Mouse (Mus musculus): ENCODE data around the gene Cacnb4. TPM values are rescaled to one million over a fixed set of nuclear protein-coding genes. Genes with fewer than 3 reads are reported as not detected.
A peak's percentile ranks its signal among the peaks of the same experiment; 100 is the strongest.

Gene Cacnb4
- total and polyA plus RNA-seq, 2 experiments from 2014 or later, result 13.3 to 13.7 TPM

DNA sequence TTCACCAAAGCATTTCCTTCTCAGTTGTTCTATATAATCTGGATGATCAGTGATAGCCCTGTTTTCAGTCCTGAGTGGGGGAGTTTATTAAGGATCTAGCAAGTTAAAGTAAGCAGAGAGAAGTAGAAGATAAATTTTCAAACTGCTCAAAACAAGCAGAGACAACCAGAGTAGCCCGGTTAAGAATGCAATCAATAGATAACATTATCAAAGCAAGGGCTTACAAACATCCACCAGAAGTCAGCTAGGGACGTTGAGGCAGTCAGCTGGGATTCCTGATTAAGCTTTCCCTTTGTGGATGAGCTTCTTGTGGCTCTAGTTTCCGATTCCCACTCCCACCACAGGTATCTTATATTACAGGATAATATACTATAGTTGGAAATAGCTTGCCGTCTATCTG lies 91.2 kb downstream of the Cacnb4 start:
- Histone ChIP-seq H3K9ac (no peak overlapping the region), H3K4me3 (ENCODE audit: low read depth, low read length) (no peak overlapping the region), H3K27ac (ENCODE audit: low read depth, low read length) (no peak overlapping the region), H3K4me2 (ENCODE audit: low read depth) (no peak overlapping the region), H3K27me3 (ENCODE audit: insufficient read depth, low read length) (no peaks in the 10 kb centered on the region), H3K4me1 (ENCODE audit: insufficient read depth) (peaks cover 3% of the 10 kb centered on the region; the same call in 1 of the 2 replicates), H3K36me3 (ENCODE audit: insufficient read depth) (no peaks in the 10 kb centered on the region), H3K9me3 (ENCODE audit: low read length) (no peaks in the 10 kb centered on the region)
- WGBS, result 89% methylated on average over 4 of the region's 4 CpGs
- ATAC-seq (no peak), DNase-seq (no peak)
- TF ChIP-seq CTCF (IDR thresholded peaks at IDR 0.05; ENCODE audit: low read depth), result no peak

DNA sequence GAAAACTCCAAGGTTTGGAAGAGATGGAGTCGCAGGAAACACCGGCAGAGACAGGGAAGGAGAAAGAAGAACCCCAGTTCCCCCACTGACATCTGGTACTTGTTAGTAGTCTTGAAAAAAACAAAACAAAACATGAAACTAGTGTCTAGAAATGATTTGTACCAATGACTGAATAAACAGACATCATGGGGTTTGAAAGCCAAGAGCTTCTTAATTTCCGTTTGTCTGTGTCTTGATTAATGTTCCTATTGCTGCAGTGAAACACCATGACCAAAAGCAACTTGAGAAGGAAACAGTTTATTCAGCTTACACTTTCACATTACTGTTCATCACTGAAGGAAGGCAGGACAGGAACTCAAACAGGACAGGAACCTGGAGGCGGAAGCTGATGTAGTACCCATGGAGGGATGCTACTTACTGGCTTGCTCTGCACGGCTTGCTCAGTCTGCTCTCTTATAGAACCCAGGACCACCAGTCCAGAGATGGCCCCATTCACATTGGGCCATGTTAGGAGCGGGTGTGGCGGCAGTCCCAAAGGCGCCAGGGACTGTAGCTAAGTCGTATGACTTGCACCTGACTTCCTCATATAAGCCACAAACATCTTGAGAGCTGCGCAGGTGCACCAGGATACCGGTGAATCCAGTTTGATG lies 95.4 kb downstream of the Cacnb4 start:
- no peaks in the 10 kb centered on the region for H3K9me3 ChIP-seq (ENCODE audit: low read length)
- WGBS, result 93% methylated on average over 10 of the region's 11 CpGs
- ATAC-seq, result no peak
- H3K27me3 ChIP-seq (ENCODE audit: insufficient read depth, low read length), result no peaks in the 10 kb centered on the region
- no peak overlapping the region for H3K4me2 ChIP-seq (ENCODE audit: low read depth)
- H3K4me1 ChIP-seq (ENCODE audit: insufficient read depth), result no peaks in the 10 kb centered on the region
- no peaks in the 10 kb centered on the region for H3K36me3 ChIP-seq (ENCODE audit: insufficient read depth)
- no peak overlapping the region for H3K9ac ChIP-seq
- no peak overlapping the region for H3K27ac ChIP-seq (ENCODE audit: low read depth, low read length)
- TF ChIP-seq CTCF (IDR thresholded peaks at IDR 0.05; ENCODE audit: low read depth), result no peak
- DNase-seq, result no peak
- H3K4me3 ChIP-seq (ENCODE audit: low read depth, low read length), result no peak overlapping the region

DNA sequence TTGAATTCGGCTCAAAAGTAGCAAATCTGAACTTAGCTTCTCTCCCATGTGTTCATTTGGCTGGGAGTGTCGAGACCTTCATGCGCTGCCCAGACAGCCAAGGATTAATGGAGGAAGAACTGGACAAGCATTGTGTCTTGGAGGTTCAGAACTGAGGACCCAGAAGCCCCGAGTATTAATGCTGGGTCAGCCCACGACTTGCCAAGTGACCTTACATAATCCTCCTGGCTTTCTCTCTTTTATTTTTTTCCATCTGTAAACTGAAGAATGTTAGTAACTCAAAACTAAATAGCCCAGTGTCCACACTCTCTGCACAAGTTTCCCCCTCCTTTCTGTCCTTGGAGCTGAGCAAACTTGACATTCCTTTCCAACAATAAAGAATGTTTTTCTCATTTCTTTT lies 95.9 kb downstream of the Cacnb4 start:
- no peak for TF ChIP-seq CTCF (IDR thresholded peaks at IDR 0.05; ENCODE audit: low read depth)
- Histone ChIP-seq H3K4me3 (ENCODE audit: low read depth, low read length) (no peak overlapping the region), H3K9ac (no peak overlapping the region), H3K4me1 (ENCODE audit: insufficient read depth) (no peaks in the 10 kb centered on the region), H3K36me3 (ENCODE audit: insufficient read depth) (no peaks in the 10 kb centered on the region), H3K9me3 (ENCODE audit: low read length) (no peaks in the 10 kb centered on the region), H3K4me2 (ENCODE audit: low read depth) (no peak overlapping the region), H3K27me3 (ENCODE audit: insufficient read depth, low read length) (no peaks in the 10 kb centered on the region), H3K27ac (ENCODE audit: low read depth, low read length) (no peak overlapping the region)
- ATAC-seq, result no peak
- WGBS, result 66% methylated on average over 5 of the region's 5 CpGs
- DNase-seq, result no peak

DNA sequence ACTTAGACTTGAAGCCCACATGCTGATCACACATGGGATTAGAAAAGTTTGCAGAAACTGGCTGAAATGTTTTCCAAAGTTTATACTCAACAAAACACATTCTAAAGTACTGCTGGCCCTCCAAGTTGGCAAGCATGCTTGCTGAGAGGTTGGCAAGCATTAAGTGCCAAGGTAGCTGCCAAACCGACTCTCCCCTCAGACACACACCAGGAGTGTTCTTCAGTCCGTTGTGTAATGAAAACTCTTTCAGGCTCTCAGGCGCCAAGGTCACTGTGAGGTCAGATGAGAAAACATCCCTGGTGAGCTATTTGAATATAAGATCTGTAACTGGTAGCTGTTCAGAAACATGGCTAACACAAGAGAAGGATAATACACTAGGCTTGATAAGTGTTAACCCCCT lies 97.8 kb downstream of the Cacnb4 start:
- no peaks in the 10 kb centered on the region for H3K9me3 ChIP-seq (ENCODE audit: low read length)
- no peak overlapping the region for H3K27ac ChIP-seq (ENCODE audit: low read depth, low read length)
- no peak for TF ChIP-seq CTCF (IDR thresholded peaks at IDR 0.05; ENCODE audit: low read depth)
- H3K4me2 ChIP-seq (ENCODE audit: low read depth), result no peak overlapping the region
- H3K4me1 ChIP-seq (ENCODE audit: insufficient read depth), result no peaks in the 10 kb centered on the region
- H3K36me3 ChIP-seq (ENCODE audit: insufficient read depth), result no peaks in the 10 kb centered on the region
- no peak overlapping the region for H3K4me3 ChIP-seq (ENCODE audit: low read depth, low read length)
- DNase-seq, result peak; percentile 13
- no peaks in the 10 kb centered on the region for H3K27me3 ChIP-seq (ENCODE audit: insufficient read depth, low read length)
- WGBS, result 30% methylated on average over 3 of the region's 3 CpGs
- ATAC-seq, result no peak
- H3K9ac ChIP-seq, result no peak overlapping the region

DNA sequence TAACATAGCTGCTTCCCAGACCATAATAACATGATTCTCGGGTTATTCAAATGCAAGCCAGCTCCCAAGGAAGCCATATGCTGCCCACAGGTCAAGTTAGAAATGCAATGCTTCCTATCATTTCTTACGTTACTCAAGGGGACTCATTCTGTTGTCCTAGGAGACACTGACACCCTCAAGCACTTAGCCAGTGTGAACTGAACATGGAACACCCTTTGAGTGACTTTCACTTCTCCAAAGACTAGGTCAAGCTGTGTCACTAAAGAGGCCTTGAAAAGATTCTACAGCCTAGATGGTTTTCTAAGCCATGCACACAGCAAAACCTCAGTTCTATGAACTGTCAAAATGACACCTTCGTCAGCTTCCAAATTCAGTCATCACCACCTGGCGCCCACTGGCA lies 98.9 kb downstream of the Cacnb4 start:
- H3K9ac ChIP-seq, result no peak overlapping the region
- no peak for TF ChIP-seq CTCF (IDR thresholded peaks at IDR 0.05; ENCODE audit: low read depth)
- no peaks in the 10 kb centered on the region for H3K36me3 ChIP-seq (ENCODE audit: insufficient read depth)
- 89% methylated on average over 4 of the region's 4 CpGs for WGBS
- H3K4me2 ChIP-seq (ENCODE audit: low read depth), result no peak overlapping the region
- H3K4me3 ChIP-seq (ENCODE audit: low read depth, low read length), result no peak overlapping the region
- no peak overlapping the region for H3K27ac ChIP-seq (ENCODE audit: low read depth, low read length)
- no peaks in the 10 kb centered on the region for H3K4me1 ChIP-seq (ENCODE audit: insufficient read depth)
- H3K9me3 ChIP-seq (ENCODE audit: low read length), result no peaks in the 10 kb centered on the region
- H3K27me3 ChIP-seq (ENCODE audit: insufficient read depth, low read length), result no peaks in the 10 kb centered on the region
- no peak for ATAC-seq
- DNase-seq, result no peak

DNA sequence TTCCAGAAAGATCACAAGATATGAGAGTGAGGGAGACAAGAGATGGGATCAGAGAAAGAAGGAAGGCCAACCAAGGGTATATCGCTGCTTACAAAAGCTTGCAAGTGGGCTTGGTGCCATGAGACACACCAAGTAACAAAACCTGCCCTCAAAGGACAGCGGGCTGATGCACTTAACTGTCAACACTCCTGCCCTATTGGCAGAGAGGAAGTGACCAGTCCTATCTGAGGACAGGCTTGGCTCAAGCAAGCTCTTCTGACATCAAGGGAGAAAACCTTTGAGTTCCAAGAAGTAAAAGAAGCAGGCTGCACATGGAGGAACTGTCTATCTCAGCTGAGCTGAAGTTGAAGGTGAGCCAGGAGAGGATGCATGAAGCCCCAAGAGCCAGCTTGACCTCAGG lies 100.1 kb downstream of the Cacnb4 start:
- DNase-seq, result no peak
- Histone ChIP-seq H3K9me3 (ENCODE audit: low read length) (no peaks in the 10 kb centered on the region), H3K4me1 (ENCODE audit: insufficient read depth) (no peaks in the 10 kb centered on the region), H3K27me3 (ENCODE audit: insufficient read depth, low read length) (no peaks in the 10 kb centered on the region), H3K4me3 (ENCODE audit: low read depth, low read length) (no peak overlapping the region), H3K27ac (ENCODE audit: low read depth, low read length) (no peak overlapping the region), H3K4me2 (ENCODE audit: low read depth) (no peak overlapping the region), H3K9ac (no peak overlapping the region), H3K36me3 (ENCODE audit: insufficient read depth) (no peaks in the 10 kb centered on the region)
- WGBS, result 94% methylated on average over 2 of the region's 2 CpGs
- no peak for ATAC-seq
- no peak for TF ChIP-seq CTCF (IDR thresholded peaks at IDR 0.05; ENCODE audit: low read depth)

DNA sequence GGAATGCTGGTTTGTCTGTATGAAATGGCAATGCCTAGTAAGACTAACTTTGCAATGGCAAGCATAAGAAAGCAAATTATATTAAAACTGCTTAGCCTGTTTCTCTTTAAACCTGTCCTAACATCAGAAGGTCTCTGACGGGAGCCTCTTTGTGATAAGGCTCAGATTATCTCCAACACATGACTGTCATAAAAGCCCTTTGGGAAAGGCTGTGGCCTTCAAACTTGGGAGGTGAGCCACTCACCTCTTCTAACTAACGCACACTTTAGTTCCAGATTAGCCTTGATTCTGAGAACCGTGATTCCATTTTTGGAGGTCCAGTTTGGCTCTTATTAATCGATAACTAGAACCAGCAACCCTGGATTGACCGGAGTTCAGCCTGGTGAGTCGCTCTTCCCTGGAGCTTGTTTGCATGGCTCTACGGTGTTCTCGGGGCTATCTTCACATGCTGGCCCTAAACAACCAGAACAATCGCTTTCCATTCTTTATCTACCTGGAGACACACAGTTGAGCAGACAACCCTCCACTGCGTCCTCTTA lies 100.9 kb downstream of the Cacnb4 start:
- Histone ChIP-seq H3K9ac (no peak overlapping the region), H3K36me3 (ENCODE audit: insufficient read depth) (no peaks in the 10 kb centered on the region), H3K4me2 (ENCODE audit: low read depth) (no peak overlapping the region), H3K4me1 (ENCODE audit: insufficient read depth) (no peaks in the 10 kb centered on the region), H3K9me3 (ENCODE audit: low read length) (no peaks in the 10 kb centered on the region), H3K4me3 (ENCODE audit: low read depth, low read length) (no peak overlapping the region), H3K27ac (ENCODE audit: low read depth, low read length) (no peak overlapping the region), H3K27me3 (ENCODE audit: insufficient read depth, low read length) (no peaks in the 10 kb centered on the region)
- WGBS, result 91% methylated on average over 10 of the region's 10 CpGs
- DNase-seq, result no peak
- no peak for ATAC-seq
- TF ChIP-seq CTCF (IDR thresholded peaks at IDR 0.05; ENCODE audit: low read depth), result no peak

Data from forebrain, postnatal 0 days (tissue).